8 mouse cellular contexts compared by ENCODE assay signal in genomic region chr8:95020293-95020777, GRCm38 (mm10). TPM values are rescaled to one million over a fixed set of nuclear protein-coding genes. Genes with fewer than 3 reads are reported as not detected.
A peak's percentile ranks its signal among the peaks of the same experiment; 100 is the strongest.
DNase-seq lines count a peak whose midpoint lies in the region; ATAC-seq lines count a peak whose summit lies in the region.

No protein-coding gene starts in this region.

- no peak overlapping the region for H3K4me2 ChIP-seq in midbrain, embryonic 16.5 days (ENCODE audit: low read length)

- H3K4me3 ChIP-seq in midbrain, embryonic 16.5 days (ENCODE audit: low read depth, low read length): no peak overlapping the region

- 81% methylated on average over 12 of the region's 12 CpGs for WGBS in midbrain, embryonic 16.5 days

- H3K9me3 ChIP-seq in midbrain, embryonic 16.5 days (replicated peaks; ENCODE audit: control insufficient read depth, low read length, poor library complexity, severe bottlenecking): no peaks in the 10 kb centered on the region

- no peak overlapping the region for H3K27ac ChIP-seq in midbrain, embryonic 16.5 days (ENCODE audit: low read length)

- no peaks in the 10 kb centered on the region for H3K4me1 ChIP-seq in midbrain, embryonic 16.5 days (ENCODE audit: control insufficient read depth, insufficient read depth, low read length)

- H3K9ac ChIP-seq in midbrain, embryonic 16.5 days (ENCODE audit: low read depth, low read length): no peak overlapping the region

- no peaks in the 10 kb centered on the region for H3K36me3 ChIP-seq in midbrain, embryonic 16.5 days (ENCODE audit: control insufficient read depth, insufficient read depth, low read length)

- no peak for ATAC-seq in activated CD4-positive, CD25-positive, alpha-beta regulatory T cell, adult 4 months
- no peak for ATAC-seq in midbrain, embryonic 16.5 days

- DNase-seq in adrenal gland, postnatal 14 days: peak; percentile 41
- DNase-seq in adrenal gland, postnatal 4 days (ENCODE audit: low spot score in 2 of 2): no peak
- DNase-seq in fat pad, adult 2 months (ENCODE audit: extremely low read depth, low read depth, low spot score): peak; percentile 23
- peak; percentile 45 for DNase-seq in liver
- DNase-seq in naive thymus-derived CD4-positive, alpha-beta T cell, adult 2 months (ENCODE audit: low read depth): peak; percentile 76
- no peak for DNase-seq in left cerebral cortex, adult 9 months (ENCODE audit: low spot score in 2 of 2)

- no peaks in the 10 kb centered on the region for H3K27me3 ChIP-seq in midbrain, embryonic 16.5 days (ENCODE audit: control insufficient read depth, insufficient read depth, low read depth, low read length)

RNA-seq across cellular contexts. Expression of gene Adgrg3, which starts 2.8 kb away (rescaled TPM):
- total RNA-seq in adrenal gland, postnatal 14 days (2021): 4.0 and 4.2 TPM in 2 replicates
- total RNA-seq in adrenal gland, postnatal 4 days (2021): 1 to 10 TPM; 6.2 to 7.8 TPM
- under 1 TPM; 0.21 to 0.41 TPM for polyA plus RNA-seq in activated CD4-positive, CD25-positive, alpha-beta regulatory T cell, adult 4 months (2017; shearing (Covaris generic))
- polyA plus RNA-seq in midbrain, embryonic 16.5 days (2015; fragmentation: Nextera tagmentation; extraction: Ambion mirVana): 0.56 and 0.64 TPM in 2 replicates

RNA-seq across cellular contexts. Expression of gene Drc7, which starts 34.6 kb away (rescaled TPM):
- not detected in 2 replicates for total RNA-seq in adrenal gland, postnatal 14 days (2021)
- total RNA-seq in adrenal gland, postnatal 4 days (2021): not detected
- not detected for polyA plus RNA-seq in activated CD4-positive, CD25-positive, alpha-beta regulatory T cell, adult 4 months (2017; shearing (Covaris generic))
- polyA plus RNA-seq in midbrain, embryonic 16.5 days (2015; fragmentation: Nextera tagmentation; extraction: Ambion mirVana): 2.4 and 2.5 TPM in 2 replicates

RNA-seq across cellular contexts. Expression of gene Adgrg1, which starts 45.8 kb away (rescaled TPM):
- 35.5 and 54.3 TPM in 2 replicates for total RNA-seq in adrenal gland, postnatal 14 days (2021)
- 10 to 100 TPM; 38.3 to 62.3 TPM for total RNA-seq in adrenal gland, postnatal 4 days (2021)
- polyA plus RNA-seq in activated CD4-positive, CD25-positive, alpha-beta regulatory T cell, adult 4 months (2017; shearing (Covaris generic)): 1 to 10 TPM; 1.8 to 2.8 TPM
- 147 and 153 TPM in 2 replicates for polyA plus RNA-seq in midbrain, embryonic 16.5 days (2015; fragmentation: Nextera tagmentation; extraction: Ambion mirVana)

Comparison
In these comparisons a context has a peak if more than half of its experiments do, and no peak if none do; other contexts are left out.
1. DNase-seq: peak in adrenal gland, postnatal 14 days (single experiment), fat pad, adult 2 months (single experiment), liver (single experiment) and naive thymus-derived CD4-positive, alpha-beta T cell, adult 2 months (single experiment); none in adrenal gland, postnatal 4 days (0 of 2) and left cerebral cortex, adult 9 months (0 of 2).